Mouse (Mus musculus) CH12.LX (cell line): ENCODE results near the gene Gm8104.
"Not testable (repeated sequence)": the region's sequence is repeated elsewhere in the genome, so short reads cannot be mapped to it uniquely, and the experiment has no call there.

ENCODE experiments used
- CHD1 ChIP-seq: IDR thresholded peaks from 2 replicates; pipeline ENCODE4 v1.6.1; 2012; ENCODE audit warnings: low read depth, low read length, improper control_type of control experiment, inconsistent platforms
- CTCF ChIP-seq, 2 experiments: IDR thresholded peaks in 1 of 2; conservative IDR thresholded peaks in 1 of 2; 2 replicates each; pipeline ENCODE4 v1.5.1; 2011 to 2012; ENCODE audit warnings: low read depth in 2 of 2, low read length in 2 of 2, improper control_type of control experiment in 1 of 2, inconsistent platforms in 1 of 2, mild to moderate bottlenecking in 1 of 2, moderate library complexity in 1 of 2
- ELF1 ChIP-seq: IDR thresholded peaks from 2 replicates; pipeline ENCODE4 v1.6.1; 2014; ENCODE audit warnings: low read depth, mild to moderate bottlenecking, inconsistent platforms, low read length, improper control_type of control experiment
- EP300 ChIP-seq: IDR thresholded peaks from 2 replicates; pipeline ENCODE4 v1.6.1; 2011; ENCODE audit warnings: low read length, improper control_type of control experiment
- KAT2A ChIP-seq: IDR thresholded peaks from 2 replicates; pipeline ENCODE4 v1.6.1; 2012; ENCODE audit warnings: low read length, improper control_type of control experiment, inconsistent platforms; ENCODE audit not compliant: insufficient replicate concordance
- MAX ChIP-seq: IDR thresholded peaks from 2 replicates; pipeline ENCODE4 v1.6.1; 2011; ENCODE audit warnings: low read length, improper control_type of control experiment
- MAZ ChIP-seq: IDR thresholded peaks from 2 replicates; pipeline ENCODE4 v1.6.1; 2012; ENCODE audit warnings: low read depth, mild to moderate bottlenecking, inconsistent platforms, low read length, improper control_type of control experiment, moderate library complexity
- POLR2A ChIP-seq: IDR thresholded peaks from 2 replicates; pipeline ENCODE4 v1.6.1; 2011; ENCODE audit warnings: low read depth, mild to moderate bottlenecking, improper control_type of control experiment, low read length
- POLR2AphosphoS2 ChIP-seq: IDR thresholded peaks from 2 replicates; pipeline ENCODE4 v1.6.1; 2011; ENCODE audit warnings: low read depth, low read length, improper control_type of control experiment
- RAD21 ChIP-seq: IDR thresholded peaks from 2 replicates; pipeline ENCODE4 v1.6.1; 2011; ENCODE audit warnings: low read depth, mild to moderate bottlenecking, low read length, improper control_type of control experiment, moderate library complexity
- TCF12 ChIP-seq: IDR thresholded peaks from 2 replicates; pipeline ENCODE4 v1.6.1; 2014; ENCODE audit warnings: low read depth, mild to moderate bottlenecking, inconsistent platforms, low read length, improper control_type of control experiment
- ZC3H11A ChIP-seq: IDR thresholded peaks from 2 replicates; pipeline ENCODE4 v1.6.1; 2012; ENCODE audit warnings: low read depth, mild to moderate bottlenecking, inconsistent platforms, low read length, improper control_type of control experiment
- ZKSCAN1 ChIP-seq: IDR thresholded peaks from 2 replicates; pipeline ENCODE4 v1.6.1; 2012; ENCODE audit warnings: low read depth, inconsistent platforms, low read length, improper control_type of control experiment, borderline replicate concordance

DNA sequence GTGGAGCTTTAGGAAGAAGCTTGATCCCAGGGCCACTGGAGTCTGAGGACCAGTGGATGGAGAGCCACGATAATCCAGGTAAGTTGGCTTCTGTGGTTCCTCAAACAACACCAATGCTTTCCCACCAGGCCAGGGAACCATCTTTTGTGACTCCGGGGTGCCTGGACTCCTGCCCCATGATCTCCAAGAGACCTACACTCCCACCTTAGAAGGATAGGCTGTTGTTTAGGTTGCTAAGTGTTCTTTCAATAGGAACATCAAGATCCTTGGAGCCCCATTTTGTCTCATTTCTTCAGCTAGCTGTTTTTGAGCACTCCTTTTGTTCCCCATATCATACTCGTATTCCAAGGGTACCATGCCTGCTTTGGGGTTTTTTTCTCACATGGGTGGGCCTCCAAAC lies 42.3 kb upstream of the Gm8104 start:
- not testable (repeated sequence) for TF ChIP-seq CTCF (conservative IDR thresholded peaks at IDR 0.05 in 1 of 2, IDR thresholded peaks at IDR 0.05 in 1 of 2; ENCODE audit: low read depth in 2 of 2, low read length in 2 of 2); MAX; POLR2AphosphoS2; ELF1; EP300; MAZ; ZC3H11A; TCF12; POLR2A; CHD1; ZKSCAN1; KAT2A; RAD21
